Comparison of ENCODE assay signal across 31 mouse cellular contexts in genomic region chr2:103937670-103938069, GRCm38 (mm10).
"Had no signal": no experiment of that assay in that cellular context is flagged by ENCODE, and none has a peak within 500 bp of the region (broad histone marks: within the 10 kb centered on the region; RNA-seq: fewer than 3 reads in every experiment).

No protein-coding gene starts in this region.

- H3K9ac ChIP-seq: limb, embryonic 12.5 days; limb, embryonic 13.5 days; limb, embryonic 15.5 days; liver, embryonic 12.5 days; liver, embryonic 14.5 days; liver, embryonic 15.5 days; liver, postnatal 0 days; lung, embryonic 14.5 days; lung, embryonic 15.5 days; midbrain, embryonic 12.5 days; midbrain, embryonic 13.5 days; midbrain, embryonic 15.5 days; neural tube, embryonic 12.5 days had no signal

- H3K4me3 ChIP-seq: left cerebral cortex, adult 2 months; limb, embryonic 10.5 days; limb, embryonic 12.5 days; limb, embryonic 13.5 days; limb, embryonic 15.5 days; liver, embryonic 12.5 days; liver, embryonic 15.5 days; lung, embryonic 15.5 days; megakaryocyte, embryonic 14.5 days; midbrain, embryonic 10.5 days; midbrain, embryonic 12.5 days; midbrain, embryonic 13.5 days; midbrain, embryonic 15.5 days; myocyte; neural tube, embryonic 12.5 days had no signal

- H3K27me3 ChIP-seq: limb, embryonic 12.5 days; limb, embryonic 13.5 days; limb, embryonic 15.5 days; liver, embryonic 12.5 days; liver, embryonic 15.5 days; lung, embryonic 15.5 days; megakaryocyte, embryonic 14.5 days; midbrain, embryonic 12.5 days; midbrain, embryonic 13.5 days; midbrain, embryonic 15.5 days; neural tube, embryonic 12.5 days had no signal

- DNase-seq: left cerebral cortex, postnatal 4 days; liver, postnatal 0 days; lung, adult 18-20 months; lung, adult 2 months; lung, embryonic 14.5 days; lung, postnatal 10 days; lung, postnatal 14 days; lung, postnatal 36 days; lung, postnatal 4 days; midbrain, embryonic 14.5 days had no signal

- H3K4me2 ChIP-seq: limb, embryonic 12.5 days; limb, embryonic 13.5 days; limb, embryonic 15.5 days; liver, embryonic 11.5 days; liver, embryonic 12.5 days; liver, embryonic 15.5 days; lung, embryonic 14.5 days; lung, embryonic 15.5 days; midbrain, embryonic 11.5 days; midbrain, embryonic 12.5 days; midbrain, embryonic 13.5 days; midbrain, embryonic 15.5 days; neural tube, embryonic 12.5 days had no signal

- H3K27ac ChIP-seq: left cerebral cortex, adult 2 months; limb, embryonic 10.5 days; limb, embryonic 12.5 days; limb, embryonic 13.5 days; limb, embryonic 15.5 days; liver, embryonic 12.5 days; liver, embryonic 14.5 days; liver, embryonic 15.5 days; lung, embryonic 15.5 days; macrophage; midbrain, embryonic 10.5 days; midbrain, embryonic 12.5 days; midbrain, embryonic 13.5 days; midbrain, embryonic 15.5 days; neural tube, embryonic 12.5 days had no signal

- ATAC-seq: liver, embryonic 12.5 days; liver, postnatal 0 days; lung, postnatal 0 days; midbrain, embryonic 13.5 days; midbrain, embryonic 15.5 days; midbrain, embryonic 16.5 days had no signal

- H3K36me3 ChIP-seq: limb, embryonic 10.5 days; limb, embryonic 12.5 days; limb, embryonic 13.5 days; limb, embryonic 15.5 days; liver, embryonic 12.5 days; liver, embryonic 15.5 days; lung, embryonic 15.5 days; midbrain, embryonic 10.5 days; midbrain, embryonic 12.5 days; midbrain, embryonic 13.5 days; midbrain, embryonic 15.5 days; neural tube, embryonic 12.5 days had no signal

- H3K4me1 ChIP-seq: limb, embryonic 13.5 days; limb, embryonic 15.5 days; lung, embryonic 15.5 days; midbrain, embryonic 12.5 days; midbrain, embryonic 15.5 days had no signal

- H3K9me3 ChIP-seq: limb, embryonic 10.5 days; limb, embryonic 12.5 days; limb, embryonic 13.5 days; limb, embryonic 15.5 days; liver, embryonic 12.5 days; liver, embryonic 15.5 days; lung, embryonic 15.5 days; megakaryocyte, embryonic 14.5 days; midbrain, embryonic 10.5 days; midbrain, embryonic 12.5 days; midbrain, embryonic 13.5 days; midbrain, embryonic 15.5 days; neural tube, embryonic 12.5 days had no signal
